Mouse (Mus musculus) limb, embryonic 12.5 days (tissue): ENCODE measurements around the gene Ankmy2. TPM values are rescaled to one million over a fixed set of nuclear protein-coding genes. Genes with fewer than 3 reads are reported as not detected.
A peak's percentile ranks its signal among the peaks of the same experiment; 100 is the strongest.

Experiments used
- ATAC-seq: fragments of 200-750 bp; cut with Nextera tagmentation; 2 replicates; pipeline ENCODE4 v1.8.0; 2017; ENCODE audit warnings: low read depth, moderate TSS enrichment; ENCODE audit not compliant: insufficient number of reproducible peaks, insufficient read depth, low FRiP score, low TSS enrichment
- H3K27ac ChIP-seq: fragments of 300-500 bp; sonication (generic); 2 replicates; pipeline ENCODE4 v1.5.1; 2016; ENCODE audit warnings: mild to moderate bottlenecking, moderate library complexity
- H3K27me3 ChIP-seq: fragments of 300-500 bp; sonication (generic); 2 replicates; pipeline ENCODE4 v1.6.1; 2016; ENCODE audit warnings: mild to moderate bottlenecking, moderate library complexity
- H3K36me3 ChIP-seq: fragments of 300-500 bp; sonication (generic); 2 replicates; pipeline ENCODE4 v1.6.1; 2016; ENCODE audit warnings: mild to moderate bottlenecking, moderate library complexity
- H3K4me1 ChIP-seq: fragments of 300-500 bp; sonication (generic); replicated peaks from 2 replicates; pipeline ENCODE4 v1.6.1; 2016
- H3K4me2 ChIP-seq: fragments of 300-500 bp; sonication (generic); 2 replicates; pipeline ENCODE4 v1.6.1; 2016; ENCODE audit warnings: mild to moderate bottlenecking, moderate library complexity
- H3K4me3 ChIP-seq: fragments of 300-500 bp; sonication (generic); replicated peaks from 2 replicates; pipeline ENCODE4 v1.5.1; 2016; ENCODE audit warnings: mild to moderate bottlenecking
- H3K9ac ChIP-seq: fragments of 300-500 bp; sonication (generic); replicated peaks from 2 replicates; pipeline ENCODE4 v1.6.1; 2016; ENCODE audit warnings: mild to moderate bottlenecking, moderate library complexity
- H3K9me3 ChIP-seq: fragments of 300-500 bp; sonication (generic); 2 replicates; pipeline ENCODE4 v1.6.1; 2016; ENCODE audit warnings: mild to moderate bottlenecking, moderate library complexity
- WGBS: fragments of 180-500 bp; shearing (Covaris S2); methylation state at CpG from one replicate; pipeline ENCODE4 v1.1.7; 2016; 5-methylcytosine and 5-hydroxymethylcytosine counted together
- polyA plus RNA-seq: library from polyadenylated mRNA; unstranded; fragments of >200 nt; fragmentation: Nextera tagmentation; extraction: Ambion mirVana; gene quantifications from 2 replicates; pipeline ENCODE4 v1.2.1, GENCODE M21; 2016

The Ankmy2 gene
- polyA plus RNA-seq, 1 experiment from 2014 or later: 29.2 TPM

GRCm38 (mm10) chr12:36134111-36134510 lies 22.8 kb upstream of the Ankmy2 start:
- 88% methylated on average over 5 of the region's 5 CpGs for WGBS
- ATAC-seq: no peak
- H3K4me1 ChIP-seq: no peaks in the 10 kb centered on the region

GRCm38 (mm10) chr12:36135409-36135808 lies 21.5 kb upstream of the Ankmy2 start:
- no peak overlapping the region for H3K4me2 ChIP-seq
- no peak overlapping the region for H3K9ac ChIP-seq
- ATAC-seq: no peak
- H3K27me3 ChIP-seq: no peaks in the 10 kb centered on the region
- no peaks in the 10 kb centered on the region; the same call in 1 of the 2 replicates for H3K4me1 ChIP-seq
- peaks cover 55% of the 10 kb centered on the region for H3K36me3 ChIP-seq
- H3K9me3 ChIP-seq: no peaks in the 10 kb centered on the region
- no peak overlapping the region for H3K27ac ChIP-seq
- H3K4me3 ChIP-seq: no peak overlapping the region
- 93% methylated on average over 3 of the region's 3 CpGs for WGBS

More at GRCm38 (mm10) chr12:36134111-36134510, 22.8 kb upstream of the Ankmy2 start:
- Histone ChIP-seq H3K9ac (no peak overlapping the region), H3K27ac (no peak overlapping the region), H3K4me3 (no peak overlapping the region), H3K4me2 (no peak overlapping the region), H3K9me3 (no peaks in the 10 kb centered on the region), H3K36me3 (peaks cover 54% of the 10 kb centered on the region), H3K27me3 (no peaks in the 10 kb centered on the region)

- Histone ChIP-seq H3K27me3 (no peaks in the 10 kb centered on the region), H3K9me3 (no peaks in the 10 kb centered on the region), H3K4me2 (no peak overlapping the region), H3K27ac (no peak overlapping the region), H3K36me3 (peaks cover 55% of the 10 kb centered on the region), H3K4me1 (peaks cover 4% of the 10 kb centered on the region), H3K9ac (no peak overlapping the region), H3K4me3 (no peak overlapping the region)
- no peak for ATAC-seq
- 97% methylated on average over 8 of the region's 8 CpGs for WGBS
These were observed 20.6 kb upstream of the Ankmy2 start for GRCm38 (mm10) chr12:36136285-36136684.

GRCm38 (mm10) chr12:36137192-36137591 lies 19.7 kb upstream of the Ankmy2 start:
- Histone ChIP-seq H3K4me1 (peaks cover 9% of the 10 kb centered on the region), H3K9me3 (no peaks in the 10 kb centered on the region), H3K36me3 (peaks cover 47% of the 10 kb centered on the region), H3K27me3 (no peaks in the 10 kb centered on the region), H3K27ac (no peak overlapping the region), H3K4me3 (no peak overlapping the region), H3K9ac (no peak overlapping the region), H3K4me2 (no peak overlapping the region)
- no peak for ATAC-seq
- WGBS: 94% methylated on average over 4 of the region's 4 CpGs

- peaks cover 21% of the 10 kb centered on the region for H3K36me3 ChIP-seq
- H3K9me3 ChIP-seq: no peaks in the 10 kb centered on the region
- WGBS: 90% methylated on average over 6 of the region's 6 CpGs
These were observed 16.5 kb upstream of the Ankmy2 start for GRCm38 (mm10) chr12:36140401-36140800.

GRCm38 (mm10) chr12:36146230-36147011 lies 10.5 kb upstream of the Ankmy2 start:
- peaks cover 4% of the 10 kb centered on the region; the same call in 1 of the 2 replicates for H3K4me1 ChIP-seq
- H3K4me3 ChIP-seq: no peak overlapping the region
- H3K9me3 ChIP-seq: no peaks in the 10 kb centered on the region; the same call in 1 of the 2 replicates
- no peak overlapping the region for H3K4me2 ChIP-seq
- 94% methylated on average over 3 of the region's 3 CpGs for WGBS
- H3K27me3 ChIP-seq: no peaks in the 10 kb centered on the region
- H3K36me3 ChIP-seq: no peaks in the 10 kb centered on the region
- no peak overlapping the region for H3K27ac ChIP-seq
- ATAC-seq: no peak
- no peak overlapping the region for H3K9ac ChIP-seq

More at GRCm38 (mm10) chr12:36140401-36140800, 16.5 kb upstream of the Ankmy2 start:
- Histone ChIP-seq H3K4me3 (no peak overlapping the region), H3K4me2 (no peak overlapping the region), H3K9ac (no peak overlapping the region), H3K4me1 (peaks cover 9% of the 10 kb centered on the region), H3K27me3 (no peaks in the 10 kb centered on the region), H3K27ac (no peak overlapping the region)
- no peak for ATAC-seq

GRCm38 (mm10) chr12:36150265-36150664 lies 6.6 kb upstream of the Ankmy2 start:
- no peak overlapping the region for H3K4me2 ChIP-seq
- peaks cover 14% of the 10 kb centered on the region for H3K4me1 ChIP-seq
- no peak for ATAC-seq
- no peaks in the 10 kb centered on the region for H3K36me3 ChIP-seq
- no peaks in the 10 kb centered on the region for H3K27me3 ChIP-seq
- no peaks in the 10 kb centered on the region; the same call in 1 of the 2 replicates for H3K9me3 ChIP-seq
- no peak overlapping the region for H3K4me3 ChIP-seq
- H3K9ac ChIP-seq: no peak overlapping the region
- H3K27ac ChIP-seq: no peak overlapping the region
- 90% methylated on average over 2 of the region's 2 CpGs for WGBS

- no peak for ATAC-seq
- WGBS: 94% methylated on average over 2 of the region's 2 CpGs
- H3K4me1 ChIP-seq: peaks cover 17% of the 10 kb centered on the region
- H3K27me3 ChIP-seq: no peaks in the 10 kb centered on the region
- H3K9ac ChIP-seq: no peak overlapping the region
- no peaks in the 10 kb centered on the region; the same call in 1 of the 2 replicates for H3K9me3 ChIP-seq
- no peak overlapping the region for H3K4me3 ChIP-seq
- H3K4me2 ChIP-seq: no peak overlapping the region
- H3K36me3 ChIP-seq: no peaks in the 10 kb centered on the region
- no peak overlapping the region for H3K27ac ChIP-seq
These were observed 6.2 kb upstream of the Ankmy2 start for GRCm38 (mm10) chr12:36150737-36151136.

GRCm38 (mm10) chr12:36155141-36155641 lies 1.7 kb upstream of the Ankmy2 start:
- Histone ChIP-seq H3K9me3 (no peaks in the 10 kb centered on the region), H3K4me3 (peak overlapping the region; percentile 88), H3K36me3 (no peaks in the 10 kb centered on the region), H3K27me3 (no peaks in the 10 kb centered on the region), H3K4me2 (peak overlapping the region; percentile 80), H3K4me1 (peaks cover 27% of the 10 kb centered on the region), H3K9ac (peak overlapping the region; percentile 87), H3K27ac (no peak overlapping the region)
- WGBS: 13% methylated on average over 8 of the region's 8 CpGs
- ATAC-seq: no peak

- Histone ChIP-seq H3K4me3 (peak overlapping the region; percentile 88), H3K9ac (peak overlapping the region; percentile 87), H3K27ac (peak overlapping the region; percentile 90; the same call in 1 of the 2 replicates), H3K4me2 (peak overlapping the region; percentile 80), H3K36me3 (0 out of 2 replicates have a peak, but pooled peaks cover under 1% of the 10 kb centered on the region), H3K27me3 (no peaks in the 10 kb centered on the region), H3K9me3 (no peaks in the 10 kb centered on the region), H3K4me1 (peaks cover 27% of the 10 kb centered on the region)
- ATAC-seq: no peak; the same call in 1 of the 2 replicates
- WGBS: under 1% methylated on average over 33 of the region's 33 CpGs
These were observed 745 bp upstream of the Ankmy2 start for GRCm38 (mm10) chr12:36156101-36156636.

GRCm38 (mm10) chr12:36157304-36157637 lies 357 bp downstream of the Ankmy2 start:
- under 1% methylated on average over 14 of the region's 14 CpGs for WGBS
- Histone ChIP-seq H3K36me3 (peaks cover 8% of the 10 kb centered on the region; the same call in 1 of the 2 replicates), H3K27ac (peak overlapping the region; percentile 90), H3K27me3 (no peaks in the 10 kb centered on the region), H3K4me2 (peak overlapping the region; percentile 80), H3K9ac (peak overlapping the region; percentile 79), H3K4me1 (peaks cover 27% of the 10 kb centered on the region), H3K4me3 (peak overlapping the region; percentile 88), H3K9me3 (no peaks in the 10 kb centered on the region)
- ATAC-seq: peak; percentile 49
